Mouse (Mus musculus): ENCODE measurements around the gene Abcb1a.

Gene Abcb1a

GRCm38 (mm10) chr5:8737062-8737461, 77.2 kb downstream of the Abcb1a start:
- WGBS = 90% methylated on average over 4 of the region's 4 CpGs

- 97% methylated on average over 13 of the region's 13 CpGs for WGBS
Observed at GRCm38 (mm10) chr5:8747244-8747643, 87.4 kb downstream of the Abcb1a start.

- 78% methylated on average over 3 of the region's 3 CpGs for WGBS
Observed at GRCm38 (mm10) chr5:8772866-8773265, 113.0 kb downstream of the Abcb1a start.

GRCm38 (mm10) chr5:8778311-8778710, 118.4 kb downstream of the Abcb1a start:
- WGBS = 82% methylated on average over 2 of the region's 2 CpGs

GRCm38 (mm10) chr5:8778751-8779150, 118.9 kb downstream of the Abcb1a start:
- 80% methylated on average over 2 of the region's 2 CpGs for WGBS

GRCm38 (mm10) chr5:8792281-8792680, 132.4 kb downstream of the Abcb1a start:
- WGBS = 77% methylated on average over 4 of the region's 4 CpGs
